Mouse (Mus musculus) kidney, embryonic 14.5 days (tissue): ENCODE measurements around the gene Ism2. TPM values are rescaled to one million over a fixed set of nuclear protein-coding genes. Genes with fewer than 3 reads are reported as not detected.
A peak's percentile ranks its signal among the peaks of the same experiment; 100 is the strongest.
"Not testable (repeated sequence)": the region's sequence is repeated elsewhere in the genome, so short reads cannot be mapped to it uniquely, and the experiment has no call there.

Experiments used
- ATAC-seq: fragments of 200-750 bp; cut with Nextera tagmentation; 2 replicates; pipeline ENCODE4 v1.8.0; 2017; ENCODE audit warnings: moderate number of reproducible peaks, mild to moderate bottlenecking, moderate TSS enrichment, moderate library complexity; ENCODE audit not compliant: low FRiP score, low TSS enrichment
- H3K27ac ChIP-seq: fragments of 300-500 bp; sonication (generic); 2 replicates; pipeline ENCODE4 v1.5.1; 2014; ENCODE audit warnings: low read depth, mild to moderate bottlenecking, low read length, moderate library complexity, mixed read lengths
- H3K27me3 ChIP-seq: fragments of 300-500 bp; sonication (generic); 2 replicates; pipeline ENCODE4 v1.6.1; 2014; ENCODE audit warnings: mild to moderate bottlenecking, low read length; ENCODE audit not compliant: control insufficient read depth, insufficient read depth
- H3K36me3 ChIP-seq: fragments of 300-500 bp; sonication (generic); 2 replicates; pipeline ENCODE4 v1.6.1; 2014; ENCODE audit warnings: low read length, mixed read lengths; ENCODE audit not compliant: control insufficient read depth, insufficient read depth
- H3K4me1 ChIP-seq: fragments of 300-500 bp; sonication (generic); 2 replicates; pipeline ENCODE4 v1.6.1; 2014; ENCODE audit warnings: low read length, mixed read lengths; ENCODE audit not compliant: control insufficient read depth, insufficient read depth
- H3K4me2 ChIP-seq: fragments of 300-500 bp; sonication (generic); replicated peaks from 2 replicates; pipeline ENCODE4 v1.6.1; 2014; ENCODE audit warnings: low read depth, mild to moderate bottlenecking, low read length
- H3K4me3 ChIP-seq: fragments of 300-500 bp; sonication (generic); 2 replicates; pipeline ENCODE4 v1.5.1; 2014; ENCODE audit warnings: mild to moderate bottlenecking, low read length
- H3K9ac ChIP-seq: fragments of 300-500 bp; sonication (generic); 2 replicates; pipeline ENCODE4 v1.6.1; 2014; ENCODE audit warnings: low read depth, mild to moderate bottlenecking, low read length, moderate library complexity
- H3K9me3 ChIP-seq: fragments of 300-500 bp; sonication (generic); 2 replicates; pipeline ENCODE4 v1.6.1; 2016; ENCODE audit warnings: low read length; ENCODE audit not compliant: control insufficient read depth
- WGBS: fragments of 180-500 bp; shearing (Covaris S2); extraction: QIAGEN DNeasy Blood & Tissue Kit; methylation state at CpG from one replicate; pipeline ENCODE4 v1.1.7; 2014; 5-methylcytosine and 5-hydroxymethylcytosine counted together
- polyA plus RNA-seq: library from polyadenylated mRNA; unstranded; fragments of >200 nt; fragmentation: Nextera tagmentation; extraction: Ambion mirVana; gene quantifications from 2 replicates; pipeline ENCODE4 v1.2.1, GENCODE M21; 2014

Gene Ism2
- polyA plus RNA-seq, 1 experiment from 2014 or later: 0.54 TPM

- WGBS: 93% methylated on average over 4 of the region's 4 CpGs
- H3K36me3 ChIP-seq: no peaks in the 10 kb centered on the region
- no peaks in the 10 kb centered on the region for H3K9me3 ChIP-seq
- peaks cover 8% of the 10 kb centered on the region for H3K4me1 ChIP-seq
- no peak overlapping the region for H3K4me2 ChIP-seq
- no peak overlapping the region for H3K27ac ChIP-seq
- ATAC-seq: no peak
- no peak overlapping the region for H3K4me3 ChIP-seq
- H3K9ac ChIP-seq: no peak overlapping the region
- H3K27me3 ChIP-seq: no peaks in the 10 kb centered on the region
These were observed 16.8 kb downstream of the Ism2 start for GRCm38 (mm10) chr12:87282743-87283142.

- Histone ChIP-seq H3K4me1 (peaks cover 8% of the 10 kb centered on the region), H3K9me3 (no peaks in the 10 kb centered on the region), H3K27ac (no peak overlapping the region), H3K9ac (no peak overlapping the region), H3K27me3 (no peaks in the 10 kb centered on the region), H3K36me3 (peaks cover 1% of the 10 kb centered on the region), H3K4me3 (no peak overlapping the region), H3K4me2 (no peak overlapping the region)
- 93% methylated on average over 1 of the region's 1 CpGs for WGBS
- no peak for ATAC-seq
These were observed 17.7 kb downstream of the Ism2 start for GRCm38 (mm10) chr12:87281766-87282165.

GRCm38 (mm10) chr12:87279879-87280278, 19.6 kb downstream of the Ism2 start:
- H3K27me3 ChIP-seq: no peaks in the 10 kb centered on the region
- H3K27ac ChIP-seq: no peak overlapping the region
- peak; percentile 36 for ATAC-seq
- H3K4me2 ChIP-seq: no peak overlapping the region
- H3K4me3 ChIP-seq: no peak overlapping the region
- peaks cover 17% of the 10 kb centered on the region for H3K36me3 ChIP-seq
- 44% methylated on average over 14 of the region's 14 CpGs for WGBS
- peaks cover 8% of the 10 kb centered on the region for H3K4me1 ChIP-seq
- H3K9ac ChIP-seq: no peak overlapping the region; the same call in 1 of the 2 replicates
- no peaks in the 10 kb centered on the region for H3K9me3 ChIP-seq

GRCm38 (mm10) chr12:87279350-87279749, 20.2 kb downstream of the Ism2 start:
- no peak overlapping the region for H3K27ac ChIP-seq
- no peak overlapping the region for H3K4me2 ChIP-seq
- H3K4me3 ChIP-seq: no peak overlapping the region
- ATAC-seq: peak; percentile 7; the same call in 1 of the 2 replicates
- H3K27me3 ChIP-seq: no peaks in the 10 kb centered on the region
- no peaks in the 10 kb centered on the region for H3K9me3 ChIP-seq
- WGBS: 24% methylated on average over 3 of the region's 3 CpGs
- H3K9ac ChIP-seq: no peak overlapping the region; the same call in 1 of the 2 replicates
- H3K36me3 ChIP-seq: peaks cover 22% of the 10 kb centered on the region
- H3K4me1 ChIP-seq: peaks cover 8% of the 10 kb centered on the region

- peak; percentile 79 for ATAC-seq
- H3K27ac ChIP-seq: no peak overlapping the region; the same call in 1 of the 2 replicates
- no peak overlapping the region for H3K9ac ChIP-seq
- H3K4me2 ChIP-seq: no peak overlapping the region
- 25% methylated on average over 6 of the region's 6 CpGs for WGBS
- no peaks in the 10 kb centered on the region for H3K27me3 ChIP-seq
- H3K4me1 ChIP-seq: peaks cover 8% of the 10 kb centered on the region
- peaks cover 32% of the 10 kb centered on the region for H3K36me3 ChIP-seq
- H3K9me3 ChIP-seq: no peaks in the 10 kb centered on the region
- H3K4me3 ChIP-seq: no peak overlapping the region
These were observed 21.3 kb downstream of the Ism2 start for GRCm38 (mm10) chr12:87278118-87278730.

GRCm38 (mm10) chr12:87277251-87277650, 22.3 kb downstream of the Ism2 start:
- not testable (repeated sequence) for H3K4me2 ChIP-seq, H3K27me3 ChIP-seq, H3K4me1 ChIP-seq, H3K4me3 ChIP-seq, ATAC-seq, H3K9me3 ChIP-seq, H3K9ac ChIP-seq, H3K27ac ChIP-seq
- 87% methylated on average over 4 of the region's 4 CpGs for WGBS
- H3K36me3 ChIP-seq: peaks cover 42% of the 10 kb centered on the region

- H3K27ac ChIP-seq: no peak overlapping the region
- H3K9ac ChIP-seq: no peak overlapping the region
- peaks cover 8% of the 10 kb centered on the region for H3K4me1 ChIP-seq
- H3K4me2 ChIP-seq: no peak overlapping the region
- no peaks in the 10 kb centered on the region for H3K9me3 ChIP-seq
- WGBS: 88% methylated on average over 9 of the region's 9 CpGs
- H3K27me3 ChIP-seq: no peaks in the 10 kb centered on the region
- no peak for ATAC-seq
- peaks cover 63% of the 10 kb centered on the region for H3K36me3 ChIP-seq
- H3K4me3 ChIP-seq: no peak overlapping the region
These were observed 24.4 kb downstream of the Ism2 start for GRCm38 (mm10) chr12:87274853-87275831.

GRCm38 (mm10) chr12:87267682-87268081, 31.8 kb downstream of the Ism2 start:
- Histone ChIP-seq H3K4me2 (peak overlapping the region; percentile 78), H3K27ac (no peak overlapping the region), H3K27me3 (no peaks in the 10 kb centered on the region), H3K9ac (peak overlapping the region; percentile 87), H3K36me3 (peaks cover 56% of the 10 kb centered on the region), H3K9me3 (no peaks in the 10 kb centered on the region), H3K4me3 (peak overlapping the region; percentile 92), H3K4me1 (peaks cover 8% of the 10 kb centered on the region)
- WGBS: 34% methylated on average over 4 of the region's 4 CpGs
- no peak for ATAC-seq
